In the genomic region with DNA sequence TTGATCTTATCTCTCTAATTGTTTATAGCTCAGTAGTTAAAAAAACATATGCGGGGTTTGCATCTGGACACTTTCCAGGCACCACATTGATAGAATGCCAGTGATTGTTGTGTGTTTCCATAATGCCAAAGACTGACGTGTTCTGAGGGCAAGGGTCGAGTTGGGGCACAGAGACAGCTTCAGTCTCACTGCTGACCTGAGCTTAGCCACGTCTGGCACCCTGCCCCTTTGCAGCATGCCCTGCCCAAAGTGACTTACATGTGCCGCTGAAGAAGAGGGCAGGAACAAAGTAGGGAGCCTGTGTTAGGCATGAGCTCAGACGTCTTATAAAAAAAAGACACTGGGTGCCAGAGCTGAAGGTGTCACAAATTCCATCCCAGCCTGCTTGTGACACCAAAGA, we compare ENCODE assay signal across 28 mouse cellular contexts. TPM values are rescaled to one million over a fixed set of nuclear protein-coding genes. Genes with fewer than 3 reads are reported as not detected.
A peak's percentile ranks its signal among the peaks of the same experiment; 100 is the strongest.
DNase-seq lines count a peak whose midpoint lies in the region; ATAC-seq lines count a peak whose summit lies in the region.
"Had no signal": no experiment of that assay in that cellular context is flagged by ENCODE, and none has a peak within 500 bp of the region (broad histone marks: within the 10 kb centered on the region; RNA-seq: fewer than 3 reads in every experiment).

No protein-coding gene starts in this region.

- no peak overlapping the region for H3K4me2 ChIP-seq in lung, embryonic 16.5 days (ENCODE audit: low read depth, low read length)
- H3K4me2 ChIP-seq: hindbrain, embryonic 12.5 days; liver, embryonic 15.5 days; midbrain, embryonic 15.5 days; neural tube, embryonic 15.5 days; stomach, embryonic 15.5 days had no signal

- H3K36me3 ChIP-seq in lung, embryonic 16.5 days (ENCODE audit: control insufficient read depth, insufficient read depth, low read length), result no peaks in the 10 kb centered on the region
- H3K36me3 ChIP-seq: embryonic facial prominence, embryonic 10.5 days; hindbrain, embryonic 12.5 days; liver, embryonic 15.5 days; midbrain, embryonic 15.5 days; neural tube, embryonic 15.5 days; stomach, embryonic 15.5 days had no signal

- 25% methylated on average over 6 of the region's 6 CpGs for WGBS in lung, embryonic 16.5 days

- peak; percentile 49 for DNase-seq in heart, postnatal 4 days
- DNase-seq in heart, postnatal 25 days (ENCODE audit: low spot score), result no peak
- peak; percentile 27 for DNase-seq in 3T3-L1 (ENCODE audit: low read depth, low spot score)
- peak; percentile 32 for DNase-seq in Muller cell, postnatal 12 days (ENCODE audit: inconsistent ontology term)
- no peak for DNase-seq in testis, postnatal 14 days (ENCODE audit: low spot score)
- DNase-seq in layer of hippocampus, postnatal 10 days (ENCODE audit: low spot score in 2 of 2), result no peak
- no peak for DNase-seq in c-Kit-positive CD71-positive TER-119-positive erythroid progenitor cells, embryonic 14.5 days (ENCODE audit: low spot score)
- DNase-seq: adrenal gland, postnatal 36 days; cerebellum, adult 2 months; gastrocnemius, adult 2 months; right cerebral cortex, postnatal 14 days; thymus, adult 2 months had no signal

- no peaks in the 10 kb centered on the region for H3K27me3 ChIP-seq in lung, embryonic 16.5 days (ENCODE audit: control insufficient read depth, insufficient read depth, low read depth, low read length)
- H3K27me3 ChIP-seq: hindbrain, embryonic 12.5 days; liver, embryonic 15.5 days; megakaryocyte, embryonic 14.5 days; midbrain, embryonic 15.5 days; neural tube, embryonic 15.5 days; stomach, embryonic 15.5 days had no signal

- ATAC-seq in lung, embryonic 16.5 days (ENCODE audit: low read depth), result 0 out of 2 replicates have a peak, but pooled peaks have one; percentile 10
- ATAC-seq: activated CD4-positive, CD25-positive, alpha-beta regulatory T cell, adult 4 months; midbrain, embryonic 15.5 days had no signal

- no peaks in the 10 kb centered on the region for H3K9me3 ChIP-seq in lung, embryonic 16.5 days (ENCODE audit: control insufficient read depth, low read length)
- H3K9me3 ChIP-seq: embryonic facial prominence, embryonic 10.5 days; liver, embryonic 15.5 days; midbrain, embryonic 15.5 days; neural tube, embryonic 15.5 days; stomach, embryonic 15.5 days had no signal

- no peak overlapping the region for H3K27ac ChIP-seq in lung, embryonic 16.5 days (ENCODE audit: low read length)
- H3K27ac ChIP-seq: embryonic facial prominence, embryonic 10.5 days; gastrocnemius, adult 2 months; hindbrain, embryonic 12.5 days; kidney, postnatal 0 days; liver, embryonic 15.5 days; midbrain, embryonic 15.5 days; neural tube, embryonic 15.5 days; stomach, embryonic 15.5 days had no signal

- intact Hi-C loops in heart, postnatal 25 days (cut with DNase I), result no loop called here

- no peak overlapping the region for H3K9ac ChIP-seq in lung, embryonic 16.5 days (ENCODE audit: low read length)
- H3K9ac ChIP-seq: hindbrain, embryonic 12.5 days; liver, embryonic 15.5 days; midbrain, embryonic 15.5 days; neural tube, embryonic 15.5 days; stomach, embryonic 15.5 days had no signal

- H3K4me3 ChIP-seq in lung, embryonic 16.5 days (ENCODE audit: low read length), result no peak overlapping the region
- H3K4me3 ChIP-seq: embryonic facial prominence, embryonic 10.5 days; gastrocnemius, adult 2 months; hindbrain, embryonic 12.5 days; liver, embryonic 15.5 days; megakaryocyte, embryonic 14.5 days; midbrain, embryonic 15.5 days; myocyte; neural tube, embryonic 15.5 days; stomach, embryonic 15.5 days had no signal

- peaks cover 3% of the 10 kb centered on the region for H3K4me1 ChIP-seq in lung, embryonic 16.5 days (replicated peaks; ENCODE audit: control insufficient read depth, insufficient read depth, low read length)
- H3K4me1 ChIP-seq: hindbrain, embryonic 12.5 days; liver, embryonic 15.5 days; megakaryocyte, embryonic 14.5 days; stomach, embryonic 15.5 days had no signal

RNA-seq across cellular contexts. Expression of a gene that starts 14.7 kb away (rescaled TPM):
- total RNA-seq in heart, postnatal 4 days (2021), result under 1 TPM; 0.50 to 0.59 TPM
- total RNA-seq in heart, postnatal 25 days (2021), result under 1 TPM in 1 of 2 experiments, not detected in 1; 0.20 TPM
- not detected in 2 replicates for polyA plus RNA-seq in lung, embryonic 16.5 days (2015; fragmentation: Nextera tagmentation; extraction: Ambion mirVana)
- total RNA-seq in layer of hippocampus, postnatal 10 days (2021), result not detected
- total RNA-seq: adrenal gland, postnatal 36 days; common myeloid progenitor, adult 5-6 weeks; gastrocnemius, adult 2 months; layer of hippocampus, postnatal 25 days; left cerebral cortex, postnatal 25 days had no signal
- polyA plus RNA-seq: activated CD4-positive, CD25-positive, alpha-beta regulatory T cell, adult 4 months; cerebellum, adult 2 months; embryonic facial prominence, embryonic 10.5 days; forebrain, embryonic 11.5 days; hindbrain, embryonic 12.5 days; kidney, postnatal 0 days; limb, embryonic 14.5 days; midbrain, embryonic 15.5 days; myocyte; neural tube, embryonic 15.5 days; stomach, embryonic 15.5 days had no signal

RNA-seq across cellular contexts. Expression of a gene that starts 16.1 kb away (rescaled TPM):
- 1 to 10 TPM; 2.8 to 3.1 TPM for total RNA-seq in heart, postnatal 4 days (2021)
- 1 to 10 TPM; 2.1 to 2.3 TPM for total RNA-seq in heart, postnatal 25 days (2021)
- polyA plus RNA-seq in lung, embryonic 16.5 days (2015; fragmentation: Nextera tagmentation; extraction: Ambion mirVana), result 0.83 and 1.3 TPM in 2 replicates
- total RNA-seq in layer of hippocampus, postnatal 10 days (2021), result 1 to 10 TPM; 2.1 to 2.8 TPM
- total RNA-seq: common myeloid progenitor, adult 5-6 weeks had no signal
- polyA plus RNA-seq: liver, embryonic 15.5 days; myocyte had no signal

Comparison
In these comparisons a context has a peak if more than half of its experiments do, and no peak if none do; other contexts are left out.
1. DNase-seq: peak in heart, postnatal 4 days (single experiment), 3T3-L1 (single experiment) and Muller cell, postnatal 12 days (single experiment); none in heart, postnatal 25 days (single experiment), testis, postnatal 14 days (single experiment), layer of hippocampus, postnatal 10 days (0 of 2) and c-Kit-positive CD71-positive TER-119-positive erythroid progenitor cells, embryonic 14.5 days (single experiment).